Mouse (Mus musculus) fibroblast of lung, adult 2 months (primary cell): ENCODE results near the gene Cachd1.
A peak's percentile ranks its signal among the peaks of the same experiment; 100 is the strongest.

ENCODE experiments used
- DNase-seq: peaks from one replicate; pipeline ENCODE4 v3.0.0-alpha.2; 2011; ENCODE audit warnings: low read depth

The Cachd1 gene

DNA sequence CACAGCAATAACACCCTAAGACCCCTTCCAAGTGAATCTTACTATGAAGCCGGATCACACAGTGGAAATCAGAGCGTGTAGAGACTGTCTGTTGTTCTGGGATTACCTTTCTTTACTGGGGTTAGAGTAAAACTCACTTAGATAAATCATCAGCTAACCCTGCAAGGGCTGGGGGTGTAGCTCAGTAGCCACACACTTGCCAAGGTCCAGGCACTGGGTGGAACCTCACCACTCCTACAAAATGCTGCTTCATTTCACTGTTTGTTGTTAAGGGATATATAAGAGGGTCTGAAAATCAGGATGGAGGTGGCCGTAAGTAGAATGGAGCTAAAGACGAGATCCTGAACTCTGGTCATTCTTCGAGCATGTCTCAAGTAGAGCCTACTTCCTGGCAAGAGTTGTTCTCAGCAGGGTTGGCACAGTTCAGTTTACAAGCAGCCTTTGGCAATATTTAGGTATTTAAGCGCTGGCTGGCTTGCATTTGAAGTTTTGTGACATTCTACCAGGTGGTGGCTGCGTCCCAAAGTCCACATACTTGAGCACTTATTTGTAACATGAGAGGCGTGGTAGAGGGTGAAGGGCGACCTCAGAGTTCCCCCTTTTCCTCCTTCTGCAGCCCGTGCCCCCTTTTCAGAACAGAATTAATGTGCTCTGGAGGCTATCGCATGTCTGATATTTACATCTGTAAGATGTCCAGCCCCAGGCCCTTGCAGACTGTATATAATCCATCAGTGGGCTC, 146.5 kb downstream of the Cachd1 start:
- DNase-seq, result peak; percentile 44

DNA sequence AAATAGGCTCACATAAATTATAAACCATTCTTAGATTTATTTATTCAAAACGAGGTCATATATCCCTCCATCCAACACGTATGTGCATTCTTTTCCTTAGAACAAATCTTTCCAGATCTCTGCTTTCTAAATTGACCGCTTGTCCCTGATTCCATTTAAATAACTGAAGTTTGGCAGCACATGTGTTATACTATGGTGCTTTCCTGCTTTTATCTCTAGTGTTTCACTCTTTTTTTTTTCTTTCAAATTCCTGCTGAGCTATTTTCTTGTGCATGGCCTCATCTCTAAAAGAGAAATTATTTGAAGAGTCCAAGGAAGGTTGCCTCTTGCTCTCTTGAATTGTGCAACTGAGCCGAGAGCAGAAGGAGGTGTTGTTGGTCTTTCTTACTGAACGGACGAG, 147.1 kb downstream of the Cachd1 start:
- DNase-seq, result no peak

DNA sequence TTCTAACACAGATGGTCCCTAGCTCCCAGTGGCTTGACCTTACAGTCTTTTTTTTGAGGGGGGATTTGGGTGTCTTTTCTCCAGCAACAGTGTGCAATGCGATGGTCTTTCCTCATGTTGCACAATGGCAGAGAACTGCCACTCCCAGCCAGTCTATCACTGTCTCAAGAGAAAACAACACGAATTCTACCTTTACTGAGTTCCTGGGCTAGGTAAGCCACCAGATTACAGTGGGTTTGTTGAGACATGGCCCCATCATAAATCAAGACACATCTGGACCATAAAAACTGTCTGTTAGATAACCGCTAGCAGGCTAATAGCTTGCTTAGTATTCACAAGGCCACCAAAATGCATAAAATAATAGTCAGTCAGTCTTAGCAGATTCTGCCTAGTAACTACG, 147.8 kb downstream of the Cachd1 start:
- DNase-seq, result no peak

DNA sequence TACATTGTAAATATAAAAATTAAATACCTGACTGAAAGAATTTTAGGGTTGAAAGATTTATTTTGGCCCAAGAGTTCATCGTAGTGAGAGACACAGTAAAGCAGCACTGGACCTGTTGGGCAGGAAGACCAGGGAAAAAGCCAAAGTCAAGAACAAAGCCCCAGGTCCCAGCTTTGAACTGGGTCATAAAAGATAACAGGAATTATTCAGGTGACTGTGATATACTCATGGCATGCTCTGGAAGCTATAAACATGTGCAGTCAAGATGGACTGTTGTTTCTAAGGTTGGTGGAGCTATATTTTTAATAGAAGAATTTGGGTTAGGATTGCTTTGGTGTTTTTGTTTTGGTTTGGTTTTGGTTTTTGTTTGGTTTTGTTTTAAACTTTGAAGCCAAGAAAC, 148.7 kb downstream of the Cachd1 start:
- DNase-seq, result no peak

DNA sequence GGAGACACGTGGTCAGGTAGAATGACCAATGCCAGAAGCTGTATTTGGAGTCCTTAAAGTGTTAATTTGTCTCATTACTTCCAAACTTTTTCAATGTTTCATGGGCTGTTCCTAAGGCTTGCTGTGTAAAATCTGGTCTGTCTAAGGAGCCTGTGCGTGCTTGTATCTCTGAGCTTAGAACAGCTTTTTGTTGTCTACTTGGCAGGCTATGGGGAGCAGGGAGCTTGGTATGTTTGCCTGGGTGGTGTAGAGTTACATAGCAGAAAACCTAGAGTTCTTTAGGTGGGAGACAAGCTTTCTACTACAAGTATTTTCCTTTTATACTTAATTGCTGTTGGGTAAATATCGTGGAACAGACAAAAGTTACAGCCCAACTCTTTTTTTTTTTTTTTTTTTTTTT, 150.1 kb downstream of the Cachd1 start:
- DNase-seq, result no peak

DNA sequence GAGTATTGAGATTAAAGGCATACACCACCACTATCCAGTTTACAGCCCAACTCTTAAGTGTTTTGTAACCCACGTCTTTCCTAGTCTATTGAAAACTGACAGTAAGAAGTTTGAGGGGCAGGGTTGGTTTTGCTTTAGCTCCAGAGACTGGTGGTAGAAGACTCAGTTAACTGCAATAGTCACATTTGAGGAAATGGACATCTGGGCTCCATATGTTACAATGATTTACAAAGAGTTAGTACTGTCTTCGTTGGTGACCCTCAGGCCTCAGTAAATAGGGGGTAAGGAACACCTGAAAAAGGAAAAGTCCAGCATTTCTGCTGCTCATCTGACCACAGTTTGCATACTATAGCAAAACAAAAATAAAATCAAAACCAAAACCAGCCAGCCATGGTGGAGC, 150.6 kb downstream of the Cachd1 start:
- DNase-seq, result no peak

DNA sequence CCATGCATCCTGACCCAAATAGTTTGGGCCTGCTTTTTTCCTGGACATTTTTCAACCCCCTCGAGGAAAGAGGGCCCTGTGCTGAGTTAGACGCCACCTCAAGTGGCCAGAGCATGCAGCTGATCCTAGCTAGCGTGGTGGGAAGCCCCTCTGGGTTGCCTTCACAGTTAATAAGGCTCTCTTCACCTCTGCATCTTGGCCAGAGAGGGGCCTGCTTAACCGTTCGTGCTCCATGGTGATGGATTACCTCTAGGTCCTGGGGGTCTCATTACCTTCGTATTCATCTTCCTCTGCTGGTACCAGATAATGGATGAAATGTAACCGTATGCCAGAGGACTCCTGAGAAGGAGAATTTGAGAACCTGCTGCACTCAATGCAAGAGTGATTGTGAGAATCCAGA, 167.2 kb downstream of the Cachd1 start:
- no peak for DNase-seq

DNA sequence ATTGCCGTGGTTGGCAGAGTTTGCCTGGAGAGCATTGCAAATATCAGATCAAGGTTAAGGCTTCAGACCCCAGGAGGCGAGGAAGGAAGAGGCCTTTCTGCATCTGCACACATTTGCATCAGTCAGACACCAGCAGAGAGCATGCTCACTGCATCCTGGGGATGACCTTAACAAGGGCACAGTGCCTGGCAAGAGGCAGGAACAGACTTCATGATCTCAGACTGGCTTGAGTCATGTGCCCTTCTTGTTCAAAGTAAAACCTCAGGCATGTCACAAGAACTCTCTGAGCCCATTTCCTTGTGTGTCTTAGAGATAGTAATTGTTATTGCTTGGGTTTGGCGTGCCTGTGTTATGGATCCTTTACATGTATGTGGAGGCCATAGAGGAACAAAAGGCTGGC, 167.8 kb downstream of the Cachd1 start:
- DNase-seq, result no peak

DNA sequence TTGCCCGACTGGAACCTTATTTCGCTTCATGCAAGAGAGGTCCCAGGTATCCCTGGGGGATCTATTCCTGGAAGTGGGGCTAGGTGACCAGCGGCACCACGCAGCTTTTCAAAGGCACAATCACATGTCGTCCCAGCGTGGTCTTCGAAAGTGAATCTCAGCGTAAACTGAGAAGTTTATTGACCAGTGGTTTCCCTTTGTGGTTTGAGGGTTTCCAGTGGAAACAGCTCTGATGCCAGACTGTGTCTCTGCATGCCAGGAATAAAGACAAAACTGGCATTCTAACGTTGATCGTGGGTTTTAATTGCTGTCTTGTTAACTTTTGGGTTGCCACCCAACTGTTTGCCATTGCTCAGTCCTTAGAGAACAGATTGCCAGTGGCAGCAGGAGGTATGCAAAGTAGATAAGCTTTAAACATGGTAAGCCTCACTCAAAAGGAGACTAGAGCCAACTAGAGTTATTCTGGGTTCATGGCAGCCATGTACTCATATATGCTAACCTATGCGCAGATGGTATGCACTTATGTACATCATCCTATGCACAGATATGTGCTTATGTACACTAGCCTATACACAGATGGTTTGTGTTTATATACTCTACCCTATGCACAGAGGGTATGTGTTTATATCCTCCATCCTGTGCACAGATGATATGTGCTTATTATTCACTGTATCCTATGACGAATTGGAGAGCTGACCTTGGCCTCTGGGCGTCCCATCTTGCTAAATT, 168.9 kb downstream of the Cachd1 start:
- DNase-seq, result no peak

DNA sequence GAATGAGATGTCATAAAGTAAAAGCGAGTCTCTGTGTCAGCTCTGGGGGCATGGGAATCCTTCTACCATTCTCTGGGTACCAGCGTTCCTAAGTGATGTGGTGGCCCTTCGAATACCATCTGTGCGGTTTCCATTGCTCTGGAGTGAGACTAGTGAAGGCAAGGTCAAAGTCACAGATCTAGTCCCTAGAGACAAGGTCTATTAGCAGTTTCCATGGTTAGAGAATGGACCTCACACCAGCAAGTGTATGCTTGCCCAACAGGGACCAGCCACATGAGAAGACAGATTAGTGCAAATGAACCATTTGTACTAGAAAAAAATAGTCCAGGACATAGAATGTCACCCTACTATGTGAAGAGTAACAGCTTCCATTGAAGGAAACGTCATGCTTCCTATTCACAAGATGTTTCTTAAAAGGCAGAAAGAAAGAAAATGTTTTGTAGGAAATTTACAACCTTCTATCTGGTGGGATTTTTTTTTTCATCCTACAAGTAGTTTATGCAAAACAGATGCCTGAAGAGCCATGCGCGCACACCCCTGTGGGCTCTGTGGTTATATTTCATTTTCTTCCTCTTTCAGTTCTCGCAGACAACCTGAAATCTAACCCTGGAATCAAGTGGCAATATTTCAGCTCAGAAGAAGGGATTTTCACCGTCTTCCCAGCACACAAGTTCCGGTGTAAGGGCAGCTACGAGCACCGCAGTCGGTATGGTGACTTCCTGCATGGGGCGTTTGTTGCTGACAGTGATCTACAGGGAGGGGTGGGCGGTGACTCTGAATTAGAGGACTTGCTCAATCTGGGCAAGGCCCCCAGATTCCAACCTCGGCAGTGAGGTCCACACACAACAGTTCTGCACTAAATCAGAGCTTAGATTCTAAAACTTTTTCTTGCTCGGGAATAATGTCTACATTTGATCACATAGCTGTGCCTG, 172.3 kb downstream of the Cachd1 start:
- DNase-seq, result no peak

DNA sequence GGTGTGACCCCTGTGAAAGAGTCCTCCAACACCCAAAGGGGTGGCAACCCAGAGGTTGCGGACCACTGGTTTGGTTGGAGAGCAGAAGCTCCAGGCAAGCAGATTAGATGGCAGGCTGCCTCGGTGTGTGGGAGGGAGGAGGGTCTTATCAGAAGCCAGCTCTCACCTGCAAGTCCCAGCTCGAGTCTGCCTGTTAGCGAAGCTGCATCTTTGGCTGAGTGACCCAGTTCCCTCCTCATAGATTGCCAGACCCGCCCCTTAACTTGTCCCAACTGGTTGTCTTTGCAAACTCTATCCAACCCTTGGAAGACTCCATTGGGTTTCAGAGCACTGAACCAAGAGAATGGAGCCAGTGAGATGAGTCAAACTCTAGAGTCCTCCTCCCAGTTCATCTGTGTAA, 173.8 kb downstream of the Cachd1 start:
- no peak for DNase-seq

DNA sequence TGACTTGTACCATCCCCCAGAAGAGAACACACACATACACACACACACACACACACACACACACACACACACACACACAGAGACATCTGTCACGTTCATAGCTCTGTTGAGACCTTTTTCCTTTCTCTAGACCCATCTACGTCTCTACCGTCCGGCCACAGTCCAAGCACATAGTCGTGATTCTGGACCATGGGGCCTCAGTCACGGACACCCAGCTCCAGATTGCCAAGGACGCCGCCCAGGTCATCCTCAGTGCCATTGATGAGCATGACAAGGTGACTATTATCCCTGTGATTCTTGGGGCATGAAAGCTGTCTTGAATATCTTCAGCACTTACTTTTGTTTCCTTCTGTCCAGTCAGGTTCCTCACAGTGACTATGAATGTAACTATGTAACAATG, 175.4 kb downstream of the Cachd1 start:
- no peak for DNase-seq

DNA sequence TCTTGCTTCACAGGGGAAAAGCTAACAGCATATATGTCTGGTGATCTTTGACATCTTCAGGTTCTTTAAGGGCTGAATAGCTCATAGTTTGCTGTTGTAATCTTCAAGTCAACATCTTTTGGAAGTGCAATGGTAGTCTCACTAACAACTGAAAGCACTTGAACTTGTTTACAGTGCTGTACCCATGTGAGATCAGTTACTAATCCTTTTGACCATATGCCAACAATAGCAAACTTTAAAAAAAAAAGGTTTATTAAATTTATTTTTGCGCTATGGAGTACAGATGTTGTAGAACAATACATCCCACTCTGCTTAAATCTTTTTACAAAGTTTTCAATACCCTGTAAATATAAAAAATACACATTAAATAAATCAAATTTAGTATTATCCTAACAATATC, 186.9 kb downstream of the Cachd1 start:
- no peak for DNase-seq

DNA sequence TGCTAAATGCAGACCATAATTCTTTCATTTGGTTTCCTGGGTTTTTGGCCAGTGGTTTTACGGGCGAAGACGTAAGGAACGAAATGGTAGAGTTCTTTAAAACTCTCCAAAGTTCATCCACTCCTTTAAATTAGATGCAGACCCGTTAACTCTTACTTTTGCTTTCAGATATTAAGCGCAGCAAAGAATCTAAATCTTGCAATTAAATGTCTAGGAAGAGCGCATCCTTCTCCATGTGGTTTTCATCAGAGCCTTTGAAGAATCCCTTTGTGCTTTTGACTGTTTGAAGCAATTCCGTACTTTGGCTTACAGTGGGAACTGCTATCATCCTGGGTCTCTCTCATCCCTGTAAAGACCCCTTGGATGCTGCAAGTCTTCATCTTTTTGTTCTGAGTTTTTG, 187.3 kb downstream of the Cachd1 start:
- no peak for DNase-seq

DNA sequence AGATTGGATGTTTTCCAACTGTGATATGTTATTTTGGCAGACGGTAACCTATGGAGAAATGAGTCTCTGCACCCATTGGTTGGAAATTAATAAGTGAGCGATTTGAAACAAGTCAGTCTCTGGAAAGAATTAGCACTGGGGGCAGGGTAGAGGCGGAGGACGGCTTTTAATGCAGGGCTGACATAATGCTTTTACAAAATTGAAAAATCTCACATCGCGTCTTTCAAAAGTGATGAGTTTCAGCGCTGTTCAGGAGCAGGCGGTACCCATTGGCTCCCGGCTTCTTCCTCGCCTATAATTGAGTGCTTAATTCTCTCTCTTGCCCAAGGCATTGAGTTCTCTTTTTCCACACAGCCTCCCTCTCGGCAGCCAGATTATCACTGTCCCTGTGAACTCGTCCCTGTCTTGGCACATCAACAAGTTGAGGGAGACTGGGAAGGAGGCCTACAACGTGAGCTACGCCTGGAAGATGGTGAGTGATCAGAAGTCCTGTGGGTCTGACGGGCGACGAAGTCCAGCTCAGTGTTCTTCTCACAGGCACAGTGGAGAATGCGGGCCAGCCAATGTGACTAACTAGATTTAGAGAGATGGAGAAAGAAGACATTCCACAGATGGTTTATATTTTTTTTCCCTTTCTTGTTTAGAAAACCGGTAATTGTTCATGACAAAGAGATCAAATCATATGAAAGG, 191.4 kb downstream of the Cachd1 start:
- DNase-seq, result peak; percentile 36

DNA sequence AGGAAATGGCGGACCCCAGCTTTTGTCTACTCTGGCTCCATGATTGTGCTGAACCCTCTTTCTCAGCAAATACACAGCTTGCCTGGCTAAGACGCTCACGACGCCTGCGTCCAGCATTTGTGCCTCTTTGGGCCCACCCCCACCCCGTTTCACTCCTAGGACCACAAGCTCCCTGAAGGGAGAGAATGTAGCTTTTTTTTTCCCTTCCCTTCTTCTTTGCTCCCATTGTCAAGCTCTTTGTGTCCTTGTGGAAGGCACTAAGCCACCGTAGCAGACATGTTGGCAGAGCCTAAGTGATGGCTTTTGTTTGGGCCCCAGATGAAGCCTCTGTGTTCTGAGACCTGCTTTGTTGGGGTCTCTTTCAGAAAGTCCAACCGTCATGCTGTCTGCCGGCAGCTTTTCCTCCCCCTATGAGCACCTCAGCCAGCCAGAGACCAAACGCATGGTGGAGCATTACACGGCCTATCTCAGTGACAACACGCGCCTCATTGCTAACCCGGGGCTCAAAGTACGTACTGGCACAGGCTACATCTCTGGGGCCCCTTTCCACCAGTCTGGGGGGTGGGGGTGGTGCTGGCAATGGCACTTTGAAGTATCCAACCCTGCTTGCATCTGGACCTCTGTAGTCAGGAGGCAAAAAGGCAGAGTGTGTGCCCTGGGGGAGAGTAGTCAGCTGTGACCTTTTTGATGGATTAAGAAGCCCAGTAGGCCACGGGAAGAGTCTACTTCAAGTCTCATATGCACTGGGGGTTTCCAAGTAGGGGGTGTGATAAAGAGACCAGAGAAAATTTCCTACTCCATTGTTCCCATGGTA, 197.4 kb downstream of the Cachd1 start:
- DNase-seq, result no peak

DNA sequence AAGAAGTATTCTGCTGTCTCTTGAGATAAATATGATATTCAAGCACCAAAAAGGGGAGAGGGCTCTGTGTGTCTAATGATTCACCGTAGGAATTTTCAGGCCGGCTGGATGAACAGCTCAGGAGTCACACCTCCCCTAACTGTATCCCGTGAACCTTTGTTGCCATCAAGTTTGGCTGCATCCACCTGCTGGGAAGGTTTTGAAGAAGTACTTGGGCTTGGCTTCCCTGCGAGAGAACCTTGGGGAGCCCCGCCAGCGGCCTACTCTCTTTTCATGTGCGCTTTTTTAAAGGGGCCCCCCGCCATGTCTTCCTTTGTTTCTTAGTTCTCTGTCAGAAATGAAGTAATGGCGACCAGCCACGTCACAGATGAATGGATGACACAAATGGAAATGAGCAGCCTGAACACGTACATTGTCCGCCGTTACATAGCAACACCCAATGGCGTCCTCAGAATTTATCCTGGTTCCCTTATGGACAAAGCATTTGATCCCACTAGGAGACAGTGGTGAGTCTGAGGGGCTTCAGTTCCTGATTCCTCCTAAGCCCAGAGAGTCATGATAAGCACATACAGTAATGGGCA, 198.1 kb downstream of the Cachd1 start:
- DNase-seq, result no peak

DNA sequence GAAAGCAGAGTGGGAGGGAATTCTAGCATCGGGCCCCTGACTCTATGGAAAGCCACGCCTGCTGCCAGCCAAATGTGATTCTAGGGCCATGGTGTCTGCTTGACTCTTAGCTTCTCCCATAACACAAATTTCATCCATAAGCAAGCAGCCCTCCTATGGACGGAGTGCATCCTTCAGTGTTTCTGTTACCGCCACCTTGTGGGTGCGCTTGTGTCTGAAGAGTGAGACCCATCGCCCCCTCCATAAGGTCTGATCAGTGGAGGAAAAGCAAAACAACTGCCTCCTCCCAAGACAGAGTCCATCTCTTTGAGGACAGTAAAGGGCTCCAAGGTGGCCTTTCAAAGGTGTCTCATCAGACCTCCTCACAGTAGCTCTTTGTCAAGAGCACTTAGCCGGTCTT, 201.0 kb downstream of the Cachd1 start:
- no peak for DNase-seq

DNA sequence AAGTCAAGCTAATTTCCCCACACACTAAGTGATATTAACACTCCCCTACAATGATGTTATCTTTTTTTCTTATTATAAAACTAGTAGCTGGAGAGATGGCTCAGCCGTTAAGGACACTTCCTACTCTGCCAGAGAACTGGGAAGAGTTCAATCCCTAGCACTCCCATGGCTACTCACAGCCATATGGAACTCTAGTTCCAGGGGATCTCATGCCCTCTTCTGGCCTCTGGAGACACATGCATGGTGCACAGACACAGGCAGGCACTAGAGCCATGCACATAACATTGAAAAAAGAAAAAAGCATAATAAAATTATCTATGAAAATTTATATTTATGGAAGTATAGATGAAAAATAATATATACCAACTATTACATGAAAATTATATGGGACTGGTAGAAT, 210.7 kb downstream of the Cachd1 start:
- DNase-seq, result no peak

DNA sequence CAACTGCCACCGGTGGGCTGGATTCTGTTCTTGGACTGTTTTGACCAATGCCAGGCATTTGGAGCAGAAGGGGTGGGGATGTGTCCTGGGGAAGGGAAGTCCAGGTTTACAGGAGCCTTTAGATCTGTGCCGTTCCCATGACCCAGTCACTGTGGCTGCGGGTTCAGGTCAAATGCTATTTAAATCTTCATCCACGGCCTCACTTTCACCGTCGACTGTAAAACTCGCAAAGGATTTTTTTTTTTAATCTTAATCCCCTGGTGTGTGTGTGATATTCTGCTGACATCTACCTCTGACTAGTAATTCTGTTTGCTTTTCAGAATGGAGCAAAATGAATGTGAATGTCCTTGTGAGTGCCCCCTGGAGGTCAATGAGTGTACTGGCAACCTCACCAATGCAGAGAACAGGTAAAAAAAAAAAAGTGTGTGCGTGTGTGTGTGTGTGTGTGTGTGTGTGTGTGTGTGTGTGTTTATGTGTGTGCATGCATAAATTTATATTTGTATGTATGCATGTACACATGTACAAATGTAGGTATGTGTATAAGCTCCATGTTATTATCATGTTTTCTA, 211.8 kb downstream of the Cachd1 start:
- no peak for DNase-seq

DNA sequence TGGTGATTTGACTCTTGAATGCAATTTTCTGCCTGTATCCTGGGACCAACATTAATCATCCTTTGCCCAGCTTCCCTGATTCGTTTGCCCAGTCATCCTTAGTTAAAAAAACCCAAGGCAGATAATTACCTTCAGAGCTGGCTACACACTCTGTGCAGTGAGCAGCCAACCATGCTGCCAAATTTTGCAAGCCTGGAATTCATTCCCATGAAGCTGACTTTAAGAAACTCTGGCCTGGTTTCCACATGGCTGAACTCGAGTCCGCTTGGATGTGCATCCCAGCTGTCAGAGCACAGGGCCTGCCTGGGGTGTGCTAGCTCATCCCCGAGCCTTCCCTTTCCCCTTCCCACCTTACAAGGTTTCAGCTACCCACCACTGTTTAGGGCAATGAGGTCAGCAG, 214.5 kb downstream of the Cachd1 start:
- peak; percentile 42 for DNase-seq
